Mouse (Mus musculus): ENCODE data around the gene Col4a5.

DNA sequence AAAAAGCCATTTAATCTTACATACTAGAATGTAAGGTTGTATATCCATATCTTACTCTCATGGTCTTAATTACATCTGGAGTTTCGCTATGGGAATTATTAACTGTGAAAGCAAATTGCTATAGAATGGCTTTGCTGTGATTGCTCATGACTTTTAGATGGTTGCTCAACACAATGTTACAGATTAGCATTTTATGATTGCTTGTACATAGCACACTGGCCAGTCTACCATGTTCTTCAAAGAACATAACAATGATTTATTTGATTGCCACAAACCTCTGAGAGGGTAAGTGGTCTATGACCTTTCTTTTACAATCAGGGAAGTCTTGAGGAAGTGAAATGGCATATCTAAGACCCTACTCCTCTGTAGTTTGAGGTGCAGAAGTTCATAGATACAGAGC lies 27.2 kb upstream of the Col4a5 start:
- no peak for TF ChIP-seq CTCF (conservative IDR thresholded peaks at IDR 0.05; ENCODE audit: insufficient read depth, insufficient read length, low read depth, low read length)
- TF ChIP-seq POLR2A (IDR thresholded peaks at IDR 0.05; ENCODE audit: low read depth, low read length), result no peak

Measured in kidney, adult 2 months (tissue).